Mouse (Mus musculus): ENCODE data around the gene Xrra1.
A peak's percentile ranks its signal among the peaks of the same experiment; 100 is the strongest.
"Not testable (repeated sequence)": the region's sequence is repeated elsewhere in the genome, so short reads cannot be mapped to it uniquely, and the experiment has no call there.

The Xrra1 gene

GRCm38 (mm10) chr7:99858813-99859585 lies at the start of gene Xrra1:
Xrra1 (plus strand) TSS chr7:99859116.
- DNase-seq (ENCODE audit: low spot score): peak; percentile 99

DNA sequence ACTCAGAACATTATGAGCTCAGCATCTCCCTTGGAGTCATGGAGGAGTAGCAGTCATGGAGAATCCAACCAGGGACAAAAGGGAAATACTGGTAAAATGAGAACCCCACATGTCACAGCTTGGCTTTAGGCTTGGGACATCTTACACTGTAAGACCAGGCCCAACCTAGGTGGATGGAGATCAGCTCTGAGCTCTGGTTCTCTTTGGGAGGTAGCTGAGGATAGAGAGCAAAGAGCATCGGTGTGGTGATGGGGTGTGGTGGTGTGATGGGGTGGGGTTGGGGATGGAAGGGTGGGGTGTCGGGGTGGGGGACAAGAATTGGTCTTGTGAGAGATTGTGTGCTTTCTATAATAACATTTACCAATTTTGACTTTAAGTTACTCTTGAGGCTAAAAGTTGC lies 48.1 kb upstream of the Xrra1 start:
- no peak for DNase-seq (ENCODE audit: low spot score)

DNA sequence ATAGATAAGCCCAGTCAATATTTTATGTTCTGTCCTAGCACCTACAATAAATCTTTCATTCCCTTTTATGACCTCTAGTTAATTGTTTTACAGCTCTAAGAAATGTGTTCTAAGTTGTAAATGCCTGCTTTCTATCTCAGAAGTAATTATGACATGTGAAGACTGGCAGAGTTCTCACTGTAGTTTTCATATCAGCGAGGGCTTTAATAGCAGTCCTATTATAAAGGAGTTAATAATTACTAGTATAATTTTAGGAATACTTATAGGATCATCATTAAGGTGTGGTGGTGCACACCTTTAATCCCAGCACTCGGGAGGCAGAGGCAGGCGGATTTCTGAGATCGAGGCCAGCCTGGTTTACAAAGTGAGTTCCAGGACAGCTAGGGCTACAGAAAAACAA lies 47.3 kb upstream of the Xrra1 start:
- no peak for DNase-seq (ENCODE audit: low spot score)

DNA sequence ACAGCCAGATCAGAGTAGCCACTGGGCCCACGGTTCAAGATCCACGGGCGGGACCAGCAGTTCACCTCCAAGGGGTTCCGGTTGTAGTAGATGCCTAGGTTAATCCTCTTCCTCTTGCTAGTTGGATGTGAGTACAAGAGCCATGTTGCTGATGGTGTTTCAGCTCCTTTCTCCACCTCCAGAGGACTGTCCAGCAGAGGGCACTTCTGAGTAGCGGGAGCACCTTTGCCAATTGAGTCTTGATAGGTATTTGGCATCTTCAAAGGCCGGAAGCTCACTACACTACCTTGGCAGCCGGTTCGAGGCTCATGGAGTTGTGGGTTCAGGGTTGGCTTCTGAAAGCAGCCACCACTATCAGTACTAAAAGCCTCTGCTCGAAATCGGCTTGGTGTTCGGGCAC lies 45.5 kb upstream of the Xrra1 start:
- peak; percentile 34 for DNase-seq (ENCODE audit: low spot score)

GRCm38 (mm10) chr7:99818181-99818725 lies 40.7 kb upstream of the Xrra1 start:
- DNase-seq (ENCODE audit: low spot score): not testable (repeated sequence)

GRCm38 (mm10) chr7:99821953-99822352 lies 37.0 kb upstream of the Xrra1 start:
- no peak for DNase-seq (ENCODE audit: low spot score)

DNA sequence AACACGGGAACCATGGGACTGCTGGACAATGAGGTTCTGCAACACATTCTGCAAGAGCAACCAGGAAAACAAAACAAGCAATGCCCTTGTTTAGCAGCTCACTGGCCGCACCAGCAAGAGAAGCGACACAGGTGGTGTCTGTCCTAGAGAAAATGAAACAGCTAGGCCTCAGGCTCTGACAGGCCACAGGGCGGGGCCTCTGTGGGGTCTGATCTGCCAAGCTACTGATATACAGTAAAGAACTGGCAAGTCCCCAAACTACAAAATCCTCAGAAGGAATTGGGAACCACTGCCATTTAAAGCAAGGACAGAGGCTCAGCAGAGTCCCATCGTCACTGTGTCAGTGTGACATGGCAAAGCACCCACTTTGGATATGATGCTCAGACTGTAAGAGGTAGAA lies 36.5 kb upstream of the Xrra1 start:
- no peak for DNase-seq (ENCODE audit: low spot score)

DNA sequence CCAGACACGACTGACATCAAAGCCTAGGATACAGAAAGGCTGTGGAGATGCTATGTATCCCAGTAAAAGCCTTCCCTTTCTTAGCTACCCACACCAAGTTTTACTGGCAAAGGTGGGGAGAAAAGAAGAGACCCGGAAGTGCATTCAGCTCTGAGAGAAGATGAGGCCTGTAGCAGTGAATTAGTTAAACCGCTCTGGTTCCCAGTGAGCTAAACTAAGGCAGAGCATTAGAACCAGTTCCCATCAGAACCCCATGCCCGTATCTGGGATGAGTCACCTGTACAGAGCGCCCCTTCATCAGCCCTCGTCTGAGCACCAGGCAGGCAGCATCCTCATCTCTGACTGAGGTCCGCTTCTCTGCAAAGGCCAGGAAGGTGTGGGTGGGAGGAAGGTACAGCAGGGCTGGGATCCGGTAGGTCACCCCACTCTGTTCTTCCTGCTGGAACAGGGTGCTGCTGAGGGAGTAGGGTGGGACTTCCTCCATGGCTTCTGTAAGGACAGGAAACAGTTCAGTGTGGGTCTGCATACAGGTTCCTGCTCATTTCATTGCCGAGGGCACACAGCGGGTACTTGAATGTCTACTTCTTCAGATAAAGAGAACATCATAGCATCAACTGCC lies 35.8 kb upstream of the Xrra1 start:
- no peak for DNase-seq (ENCODE audit: low spot score)

GRCm38 (mm10) chr7:99824649-99825483 lies 34.0 kb upstream of the Xrra1 start:
- no peak for DNase-seq (ENCODE audit: low spot score)

GRCm38 (mm10) chr7:99825511-99825910 lies 33.4 kb upstream of the Xrra1 start:
- DNase-seq (ENCODE audit: low spot score): no peak

DNA sequence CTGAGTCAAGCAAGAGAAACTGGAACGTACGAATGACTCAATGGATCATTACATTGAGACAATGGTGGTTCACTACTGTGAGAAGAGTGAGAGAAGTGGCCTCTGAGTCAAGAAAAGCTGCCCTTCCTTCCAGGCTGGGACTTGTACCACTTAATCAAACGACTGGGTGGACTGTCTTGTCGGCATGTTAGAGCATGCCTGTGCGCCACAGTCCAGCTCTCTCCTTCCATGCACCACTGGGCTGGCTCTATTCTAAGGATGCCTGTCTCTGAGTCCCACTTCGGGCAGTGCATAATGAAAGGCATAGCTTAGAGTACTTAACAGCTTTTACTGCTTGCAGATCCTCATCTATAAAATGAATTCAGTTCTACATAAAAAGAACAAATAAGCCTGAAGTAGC lies 32.8 kb upstream of the Xrra1 start:
- DNase-seq (ENCODE audit: low spot score): no peak

GRCm38 (mm10) chr7:99828083-99828570 lies 30.8 kb upstream of the Xrra1 start, which contains the start of gene Neu3:
Neu3 (minus strand) TSS chr7:99828417.
- peak; percentile 93 for DNase-seq (ENCODE audit: low spot score)

DNA sequence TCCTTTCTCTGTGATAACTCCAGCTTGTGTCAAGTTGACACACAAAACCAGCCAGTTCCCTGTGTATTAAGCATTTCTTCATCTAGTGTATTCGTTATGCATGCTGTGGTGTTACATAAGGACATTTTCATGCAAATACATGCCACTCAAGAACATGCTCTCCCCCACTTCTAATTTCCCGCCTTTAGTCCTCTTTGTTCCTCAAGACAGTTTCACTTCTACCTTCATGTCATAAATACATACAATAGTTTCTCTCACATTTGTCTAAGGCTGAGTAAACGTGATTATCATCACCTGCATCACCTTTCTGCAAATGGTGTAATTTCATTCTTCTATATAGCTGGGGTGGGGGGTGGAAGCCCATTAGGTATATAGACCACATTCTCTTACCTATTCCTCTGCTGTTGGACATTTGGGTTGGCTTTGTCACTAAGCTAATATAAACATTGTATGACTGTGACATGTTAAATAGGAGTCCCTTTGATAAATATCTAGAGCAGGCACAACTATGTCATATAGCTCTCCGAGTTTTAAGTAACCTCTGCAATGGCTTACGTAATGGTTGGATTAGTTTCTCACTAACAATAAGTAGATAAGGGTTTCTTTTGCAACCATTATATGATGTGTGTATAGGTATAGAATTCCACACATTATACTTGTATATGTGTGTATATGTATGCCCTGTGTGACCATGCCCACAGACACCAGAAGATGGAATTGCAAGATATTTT lies 25.6 kb upstream of the Xrra1 start:
- no peak for DNase-seq (ENCODE audit: low spot score)

- DNase-seq (ENCODE audit: low spot score): no peak
Measured at GRCm38 (mm10) chr7:99833846-99834222, 25.1 kb upstream of the Xrra1 start.

DNA sequence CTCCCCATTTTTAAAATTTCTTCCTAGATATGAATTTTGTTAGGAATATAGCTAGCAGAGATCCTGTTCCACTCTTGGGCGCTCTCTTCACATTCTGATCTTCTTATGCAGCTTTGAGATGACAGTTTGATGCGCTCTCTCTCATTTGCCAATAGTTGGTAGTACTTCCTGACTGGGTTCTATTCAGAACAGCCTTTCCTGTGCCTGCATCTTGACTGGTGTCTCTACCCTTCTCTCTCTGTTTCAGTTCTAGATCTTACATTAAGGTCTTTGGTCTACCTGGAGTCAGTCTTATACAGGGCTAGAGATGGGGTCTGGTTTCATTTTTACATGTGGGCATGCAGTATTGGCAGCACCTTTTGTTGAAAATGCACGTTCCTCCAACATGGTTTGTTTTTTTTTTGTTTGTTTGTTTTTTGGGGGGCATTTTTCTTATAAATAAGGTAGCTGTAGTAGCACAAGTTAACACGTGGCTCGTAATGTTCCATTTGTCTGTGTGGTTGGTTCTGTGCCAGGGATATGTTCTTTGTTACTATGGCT lies 24.5 kb upstream of the Xrra1 start:
- DNase-seq (ENCODE audit: low spot score): no peak

DNA sequence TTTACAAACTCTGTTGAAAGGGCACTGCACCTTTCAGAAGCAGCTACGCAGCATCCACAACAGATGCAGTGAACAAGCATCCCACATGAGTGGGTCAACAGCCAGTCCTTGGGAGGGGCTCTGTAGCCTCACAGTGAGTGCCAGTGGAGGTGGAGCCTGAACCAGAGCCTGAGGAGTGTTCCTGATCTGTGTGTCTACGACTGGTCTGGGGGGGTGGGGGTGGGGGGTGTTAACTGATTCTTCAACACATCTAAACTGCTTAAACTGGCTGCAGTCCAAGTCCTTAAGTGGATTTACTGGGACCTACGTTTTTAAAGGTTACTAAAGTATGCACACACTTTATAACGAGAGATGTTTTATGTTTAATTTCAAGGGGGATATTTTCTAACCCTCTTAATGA lies 22.1 kb upstream of the Xrra1 start:
- no peak for DNase-seq (ENCODE audit: low spot score)

- no peak for DNase-seq (ENCODE audit: low spot score)
Measured at GRCm38 (mm10) chr7:99837358-99838071, 21.4 kb upstream of the Xrra1 start.

GRCm38 (mm10) chr7:99838241-99838640 lies 20.7 kb upstream of the Xrra1 start:
- peak; percentile 23 for DNase-seq (ENCODE audit: low spot score)

DNA sequence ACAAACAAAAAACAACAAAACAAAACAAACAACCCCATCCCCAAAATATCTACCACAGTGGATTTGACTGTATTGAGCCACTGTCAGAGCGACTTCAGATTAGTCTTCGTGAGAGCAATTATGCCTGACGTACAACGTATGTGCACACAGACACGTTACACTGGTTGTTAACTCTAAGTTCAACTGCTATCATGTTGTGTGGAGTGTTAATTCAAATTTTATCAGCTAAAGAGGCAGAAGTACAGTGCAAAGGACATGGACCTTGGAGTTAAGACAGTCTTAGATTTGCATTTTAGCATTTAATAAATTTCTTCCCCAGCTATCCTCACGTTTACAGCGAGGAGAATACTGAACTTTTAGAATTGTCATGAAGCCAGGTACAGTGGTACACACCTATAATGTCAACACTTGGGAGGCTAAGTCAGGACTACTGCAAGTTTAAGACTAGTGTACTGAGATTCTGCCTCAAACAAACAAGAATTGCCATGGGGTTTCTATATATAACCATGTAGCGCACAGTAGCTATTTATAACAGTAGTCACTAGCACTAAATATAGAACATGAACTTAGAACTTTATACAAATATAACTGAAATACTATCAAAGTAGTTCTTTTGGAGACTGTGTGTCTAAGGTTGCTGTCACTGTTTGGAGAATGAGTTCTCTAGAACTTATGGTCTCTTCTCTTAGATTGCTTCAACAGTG lies 13.2 kb upstream of the Xrra1 start:
- DNase-seq (ENCODE audit: low spot score): no peak

GRCm38 (mm10) chr7:99850534-99850933 lies 8.4 kb upstream of the Xrra1 start:
- DNase-seq (ENCODE audit: low spot score): no peak

All from retina, embryonic 14.5 days (tissue).